Mouse (Mus musculus): ENCODE measurements at regions not wholly inside any gene's neighbourhood (a gene's known extent, or its start where the extent isn't known, plus 50 kb on each side); places are given as distances from the start of the nearest gene placed in this dataset.

- peak in 1 of 2 experiments; percentile 3 for DNase-seq (ENCODE audit: low spot score in 2 of 2)
Observed at GRCm38 (mm10) chr12:62881202-62881601, 1358.3 kb downstream of the Lrfn5 start.

- DNase-seq (ENCODE audit: low spot score in 2 of 2): no peak
Observed at GRCm38 (mm10) chr12:62892851-62893632, 1370.1 kb downstream of the Lrfn5 start.

All from frontal cortex, postnatal 36 days (tissue).